Mouse (Mus musculus) gastrocnemius, postnatal 36 days (tissue): Measurements from ENCODE around the gene Ttn. TPM values are rescaled to one million over a fixed set of nuclear protein-coding genes. Genes with fewer than 3 reads are reported as not detected.
"Not testable (repeated sequence)": the region's sequence is repeated elsewhere in the genome, so short reads cannot be mapped to it uniquely, and the experiment has no call there.

Experiments used
- DNase-seq, 2 experiments: peaks; one replicate each; pipeline ENCODE4 v3.0.0; 2022
- intact Hi-C: fragments of 180-260 bp; cut with DNase I; formaldehyde crosslinking; loops from one replicate; pipeline ENCODE4 v1.15.1; 2025
- long read RNA-seq, 2 experiments: library from polyadenylated mRNA; stranded (forward); transcript quantifications; one replicate each; pipeline ENCODE4 v2.0.0; 2021
- total RNA-seq, 2 experiments: library from RNA; stranded (reverse); gene quantifications; 2 replicates each; pipeline ENCODE4 v1.2.3; 2021

Gene Ttn
- total RNA-seq = 1,000 to 10,000 TPM; 5,564 to 7,487 TPM
- long read RNA-seq, experiment 1, partial matches to known transcripts = 140 of 435 reads
- long read RNA-seq, experiment 1, other reads (novel, unspliced or antisense) = 295 of 435 reads
- long read RNA-seq, experiment 2, partial matches to known transcripts = 116 of 485 reads
- long read RNA-seq, experiment 2, other reads (novel, unspliced or antisense) = 369 of 485 reads

GRCm38 (mm10) chr2:76982391-76983145 lies at the start of gene Ttn:
Ttn (minus strand) TSS chr2:76982547.
- DNase-seq = peak; percentile 59 to 60
- intact Hi-C loops = no loop called here

GRCm38 (mm10) chr2:77020649-77021048 lies 38.3 kb upstream of the Ttn start:
- intact Hi-C loops = loop anchor here (5.0 kb wide), 1 partner anchor 33 kb away; no protein-coding TSS in a partner anchor
- no peak for DNase-seq

- DNase-seq = no peak
- intact Hi-C loops = no loop called here
Measured at GRCm38 (mm10) chr2:77017735-77018134, 35.4 kb upstream of the Ttn start.

- intact Hi-C loops, DNase-seq: not testable (repeated sequence)
Measured at GRCm38 (mm10) chr2:77013449-77013848, 31.1 kb upstream of the Ttn start.

GRCm38 (mm10) chr2:77011981-77012380 lies 29.6 kb upstream of the Ttn start:
- intact Hi-C loops = no loop called here
- DNase-seq = no peak

GRCm38 (mm10) chr2:77007015-77007414 lies 24.7 kb upstream of the Ttn start:
- no peak for DNase-seq
- intact Hi-C loops = no loop called here

GRCm38 (mm10) chr2:77003148-77003547 lies 20.8 kb upstream of the Ttn start:
- intact Hi-C loops = no loop called here
- no peak for DNase-seq

- intact Hi-C loops = no loop called here
- peak; percentile 18 to 24 for DNase-seq
Measured at GRCm38 (mm10) chr2:76998351-76998750, 16.0 kb upstream of the Ttn start.

GRCm38 (mm10) chr2:76992493-76993201 lies 10.3 kb upstream of the Ttn start:
- intact Hi-C loops = no loop called here

GRCm38 (mm10) chr2:76987317-76987716 lies 5.0 kb upstream of the Ttn start:
- intact Hi-C loops = loop anchor here (5.0 kb wide), 1 partner anchor 35 kb away; no protein-coding TSS in a partner anchor
- DNase-seq = no peak

More at GRCm38 (mm10) chr2:76992493-76993201, 10.3 kb upstream of the Ttn start:
- DNase-seq = no peak

GRCm38 (mm10) chr2:76984384-76984783 lies 2.0 kb upstream of the Ttn start:
- intact Hi-C loops = no loop called here
- DNase-seq = no peak

- intact Hi-C loops = no loop called here
- no peak for DNase-seq
Measured at GRCm38 (mm10) chr2:76983601-76984000, 1.3 kb upstream of the Ttn start.

GRCm38 (mm10) chr2:76981717-76982116 lies 630 bp downstream of the Ttn start:
- peak in 1 of 2 experiments; percentile 39 for DNase-seq
- intact Hi-C loops = no loop called here

GRCm38 (mm10) chr2:76980146-76980545 lies 2.2 kb downstream of the Ttn start:
- DNase-seq = no peak
- intact Hi-C loops = no loop called here

GRCm38 (mm10) chr2:76977650-76978049 lies 4.7 kb downstream of the Ttn start:
- no peak for DNase-seq

GRCm38 (mm10) chr2:76972051-76972450 lies 10.3 kb downstream of the Ttn start:
- no peak for DNase-seq
- intact Hi-C loops = no loop called here

More at GRCm38 (mm10) chr2:76977650-76978049, 4.7 kb downstream of the Ttn start:
- intact Hi-C loops = no loop called here

- intact Hi-C loops = no loop called here
- no peak for DNase-seq
Measured at GRCm38 (mm10) chr2:76971069-76971468, 11.3 kb downstream of the Ttn start.

- intact Hi-C loops = no loop called here
- no peak for DNase-seq
Measured at GRCm38 (mm10) chr2:76970669-76971068, 11.7 kb downstream of the Ttn start.

- no peak for DNase-seq
- intact Hi-C loops = no loop called here
Measured at GRCm38 (mm10) chr2:76970204-76970603, 12.1 kb downstream of the Ttn start.

GRCm38 (mm10) chr2:76969637-76970036 lies 12.7 kb downstream of the Ttn start:
- intact Hi-C loops = no loop called here

GRCm38 (mm10) chr2:76968919-76969318 lies 13.4 kb downstream of the Ttn start:
- DNase-seq = no peak
- intact Hi-C loops = no loop called here

More at GRCm38 (mm10) chr2:76969637-76970036, 12.7 kb downstream of the Ttn start:
- no peak for DNase-seq
